Mouse (Mus musculus) cortical plate, adult 2 months (tissue): ENCODE measurements around the gene Nbl1.
A peak's percentile ranks its signal among the peaks of the same experiment; 100 is the strongest.

Experiments
- CTCF ChIP-seq: fragments of 200-500 bp; IDR thresholded peaks from 2 replicates; pipeline ENCODE4 v1.5.1; 2011; ENCODE audit warnings: mild to moderate bottlenecking, control low read depth, low read length; ENCODE audit not compliant: insufficient read depth; ENCODE audit errors: extremely low read depth
- POLR2A ChIP-seq: fragments of 200-500 bp; IDR thresholded peaks from 2 replicates; pipeline ENCODE4 v1.6.1; 2011; ENCODE audit warnings: mild to moderate bottlenecking, low read length, control low read depth; ENCODE audit not compliant: insufficient read depth; ENCODE audit errors: extremely low read depth

- peak; percentile 45 for TF ChIP-seq CTCF
- TF ChIP-seq POLR2A = no peak
These were observed 38.4 kb downstream of the Nbl1 start for GRCm38 (mm10) chr4:139054300-139054923.
